Mouse (Mus musculus) bone marrow macrophage, adult 2 months (primary cell): ENCODE results near the gene Nufip1. TPM values are rescaled to one million over a fixed set of nuclear protein-coding genes. Genes with fewer than 3 reads are reported as not detected.

ENCODE experiments used
- H3K27ac ChIP-seq: 2 replicates; pipeline ENCODE4 v1.5.1; 2012; ENCODE audit warnings: low read depth, low read length; ENCODE audit not compliant: insufficient read depth
- H3K4me1 ChIP-seq: 2 replicates; pipeline ENCODE4 v1.6.1; 2012; ENCODE audit warnings: low read length; ENCODE audit not compliant: control insufficient read depth, insufficient read depth
- H3K4me3 ChIP-seq: 2 replicates; pipeline ENCODE4 v1.5.1; 2012; ENCODE audit warnings: mild to moderate bottlenecking, low read length, moderate library complexity; ENCODE audit not compliant: insufficient read depth
- CTCF ChIP-seq: IDR thresholded peaks from 2 replicates; pipeline ENCODE4 v1.5.1; 2012; ENCODE audit warnings: low read depth, mild to moderate bottlenecking, low read length, moderate library complexity
- POLR2A ChIP-seq: IDR thresholded peaks from 2 replicates; pipeline ENCODE4 v1.6.1; 2012; ENCODE audit warnings: mild to moderate bottlenecking, low read depth, low read length, borderline replicate concordance
- polyA plus RNA-seq: library from polyadenylated mRNA; stranded (reverse); fragments of >200 nt; gene quantifications from 2 replicates; pipeline ENCODE4 v1.2.4, GENCODE M21; 2012; ENCODE audit not compliant: missing spikeins, insufficient read depth, insufficient read length

The Nufip1 gene
- polyA plus RNA-seq, 1 experiment, result 7.4 TPM

- TF ChIP-seq POLR2A (no peak), CTCF (no peak)
- Histone ChIP-seq H3K27ac (no peak overlapping the region), H3K4me1 (no peaks in the 10 kb centered on the region), H3K4me3 (no peak overlapping the region)
Observed at GRCm38 (mm10) chr14:76128174-76128573, 17.5 kb downstream of the Nufip1 start.

- Histone ChIP-seq H3K4me1 (no peaks in the 10 kb centered on the region), H3K27ac (no peak overlapping the region), H3K4me3 (no peak overlapping the region)
- TF ChIP-seq POLR2A (no peak), CTCF (no peak)
Observed at GRCm38 (mm10) chr14:76134975-76135374, 24.3 kb downstream of the Nufip1 start.

GRCm38 (mm10) chr14:76145248-76145647, 34.6 kb downstream of the Nufip1 start:
- Histone ChIP-seq H3K4me1 (no peaks in the 10 kb centered on the region), H3K4me3 (no peak overlapping the region), H3K27ac (no peak overlapping the region)
- no peak for TF ChIP-seq CTCF
- no peak for TF ChIP-seq POLR2A

GRCm38 (mm10) chr14:76145868-76146267, 35.2 kb downstream of the Nufip1 start:
- Histone ChIP-seq H3K27ac (no peak overlapping the region), H3K4me3 (no peak overlapping the region), H3K4me1 (no peaks in the 10 kb centered on the region)
- no peak for TF ChIP-seq CTCF
- no peak for TF ChIP-seq POLR2A

- no peak for TF ChIP-seq CTCF
- no peak overlapping the region for H3K4me3 ChIP-seq
- no peak overlapping the region for H3K27ac ChIP-seq
- H3K4me1 ChIP-seq, result no peaks in the 10 kb centered on the region
Observed at GRCm38 (mm10) chr14:76147061-76147460, 36.4 kb downstream of the Nufip1 start.

GRCm38 (mm10) chr14:76148294-76148693, 37.6 kb downstream of the Nufip1 start:
- H3K4me3 ChIP-seq, result no peak overlapping the region
- H3K4me1 ChIP-seq, result 0 out of 2 replicates have a peak, but pooled peaks cover 4% of the 10 kb centered on the region
- no peak overlapping the region for H3K27ac ChIP-seq
- no peak for TF ChIP-seq POLR2A
- no peak for TF ChIP-seq CTCF

GRCm38 (mm10) chr14:76149531-76150179, 39.0 kb downstream of the Nufip1 start:
- Histone ChIP-seq H3K4me1 (0 out of 2 replicates have a peak, but pooled peaks cover 5% of the 10 kb centered on the region), H3K4me3 (no peak overlapping the region), H3K27ac (no peak overlapping the region)
- no peak for TF ChIP-seq CTCF

GRCm38 (mm10) chr14:76150499-76150898, 39.8 kb downstream of the Nufip1 start:
- no peak for TF ChIP-seq CTCF
- no peak for TF ChIP-seq POLR2A
- H3K4me1 ChIP-seq, result 0 out of 2 replicates have a peak, but pooled peaks cover 5% of the 10 kb centered on the region
- H3K27ac ChIP-seq, result no peak overlapping the region
- no peak overlapping the region for H3K4me3 ChIP-seq

- TF ChIP-seq POLR2A (no peak), CTCF (no peak)
- Histone ChIP-seq H3K27ac (no peak overlapping the region), H3K4me1 (0 out of 2 replicates have a peak, but pooled peaks cover 5% of the 10 kb centered on the region), H3K4me3 (no peak overlapping the region)
Observed at GRCm38 (mm10) chr14:76151011-76151410, 40.3 kb downstream of the Nufip1 start.

GRCm38 (mm10) chr14:76151820-76152161, 41.1 kb downstream of the Nufip1 start:
- TF ChIP-seq CTCF (no peak), POLR2A (no peak)
- H3K27ac ChIP-seq, result no peak overlapping the region
- H3K4me1 ChIP-seq, result peaks cover 6% of the 10 kb centered on the region
- peak overlapping the region; percentile 88 for H3K4me3 ChIP-seq
